Mouse (Mus musculus) erythroblast, adult 5-6 weeks (primary cell): ENCODE data around the gene Epb41l4b. TPM values are rescaled to one million over a fixed set of nuclear protein-coding genes. Genes with fewer than 3 reads are reported as not detected.

Experiments
- ATAC-seq: replicated peaks from 2 replicates; pipeline ENCODE4 v1.8.0; 2016; ENCODE audit warnings: moderate number of reproducible peaks, mild to moderate bottlenecking, moderate TSS enrichment, inconsistent platforms; ENCODE audit not compliant: poor library complexity, low FRiP score, severe bottlenecking
- total RNA-seq, 2 experiments: library from RNA; stranded (forward) in 1 of 2; stranded (reverse) in 1 of 2; fragments of 150-400 nt in 1 of 2; fragments of 200-764, 138-1000 nt in 1 of 2; gene quantifications; 2 replicates each; pipeline versions ENCODE4 v1.2.3 to v1.2.4; 2015 to 2017; ENCODE audit warnings: low replicate concordance in 2 of 2

Gene Epb41l4b
- 0.63 TPM in 1 of 2 replicates, not detected in the other for total RNA-seq (2015; ENCODE audit: low replicate concordance)
- total RNA-seq (2017; ENCODE audit: low replicate concordance), result 3.9 TPM in 1 of 2 replicates, not detected in the other

DNA sequence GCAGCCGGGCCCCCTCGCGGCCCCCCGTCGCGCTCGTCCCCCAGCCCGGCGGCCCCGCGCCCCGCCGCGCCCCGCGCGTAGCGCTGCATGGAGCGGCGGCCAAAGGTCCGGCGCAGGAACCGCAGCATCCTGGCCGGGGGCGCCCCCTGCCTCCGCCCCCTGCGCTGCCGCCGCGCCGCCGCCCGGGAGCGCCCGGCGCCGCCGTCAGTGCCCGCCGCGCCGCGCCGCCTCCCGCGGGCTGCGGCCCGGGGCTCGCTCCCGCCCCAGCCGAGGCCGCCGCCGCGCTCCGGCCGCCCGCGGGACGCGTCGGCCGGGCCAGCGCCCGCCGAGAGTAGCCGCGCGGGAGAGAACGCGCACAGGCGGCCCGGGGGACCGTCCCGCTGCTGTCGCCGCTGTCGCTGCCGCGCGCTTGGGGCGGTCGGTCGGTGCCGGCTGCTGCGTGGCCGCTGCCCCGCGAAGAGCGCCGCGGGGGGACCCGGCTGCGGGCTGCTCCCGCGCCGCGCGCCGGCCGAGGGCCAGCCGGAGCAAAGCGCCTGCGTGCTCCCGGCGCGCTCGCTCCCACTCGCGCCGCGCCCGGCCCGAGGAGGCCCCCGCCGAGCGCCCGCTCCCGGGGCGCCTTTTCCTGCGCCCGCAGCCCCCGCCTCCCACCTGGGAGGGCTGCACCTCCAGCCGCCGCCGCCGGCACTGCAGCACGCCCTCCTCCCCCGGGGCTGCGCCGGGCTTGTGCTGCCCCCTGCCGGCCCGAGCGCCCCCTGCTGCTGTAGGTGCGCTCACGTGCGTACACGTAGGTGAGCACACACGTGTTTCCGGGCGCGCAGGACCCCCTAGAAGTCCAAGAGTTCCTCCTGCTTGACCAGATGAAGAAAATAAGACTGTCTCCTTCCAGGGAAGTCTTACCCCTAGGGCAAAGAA lies at the start of gene Epb41l4b:
Gene Epb41l4b, minus strand, starts transcription at position 412 of the 912 bp plus-strand sequence.
- ATAC-seq, result no peak

- ATAC-seq, result no peak
These were observed 48.5 kb upstream of the Epb41l4b start for GRCm38 (mm10) chr4:57191543-57192283.

GRCm38 (mm10) chr4:57189881-57190280 lies 46.6 kb upstream of the Epb41l4b start:
- no peak for ATAC-seq

DNA sequence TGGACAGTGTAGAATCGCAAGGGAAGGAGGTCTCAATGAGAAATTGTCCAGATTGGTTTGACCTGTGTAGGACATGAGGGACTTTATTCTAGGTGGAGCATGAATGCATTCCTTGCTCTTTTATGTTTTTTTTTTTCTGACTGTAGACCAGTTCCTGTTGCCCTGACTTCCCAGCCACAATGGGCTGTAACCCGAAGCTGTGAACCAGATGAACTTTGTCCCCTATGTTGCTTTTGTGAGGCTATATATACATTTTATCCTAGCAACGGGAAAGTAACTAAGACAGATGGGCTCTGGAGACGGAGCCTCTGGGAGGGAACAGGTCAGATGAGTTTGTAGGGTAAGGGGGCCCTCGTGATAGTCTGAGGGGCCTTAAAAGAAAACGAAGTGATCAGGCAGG lies 42.8 kb upstream of the Epb41l4b start:
- no peak for ATAC-seq

DNA sequence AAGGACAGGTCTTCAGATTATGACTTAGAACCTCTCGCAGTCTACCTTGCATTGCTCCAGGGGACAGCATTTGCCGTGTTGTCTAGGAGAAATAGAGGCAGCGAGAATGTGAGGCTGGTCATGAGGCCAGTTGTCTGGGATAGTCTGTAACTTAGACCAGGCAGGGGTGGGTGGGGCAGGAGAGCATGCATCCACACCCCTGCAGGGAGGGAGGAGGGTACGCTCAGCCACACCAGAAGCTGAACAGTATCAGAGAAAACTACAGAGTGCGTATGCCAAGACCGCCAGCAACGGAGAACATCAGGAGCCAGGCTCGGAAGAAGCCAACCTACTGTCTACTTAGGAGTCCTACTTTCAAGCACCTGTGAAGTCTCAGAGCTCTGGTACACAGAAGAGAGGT lies 42.2 kb upstream of the Epb41l4b start:
- ATAC-seq, result no peak

GRCm38 (mm10) chr4:57183493-57183892 lies 40.3 kb upstream of the Epb41l4b start:
- ATAC-seq, result no peak

DNA sequence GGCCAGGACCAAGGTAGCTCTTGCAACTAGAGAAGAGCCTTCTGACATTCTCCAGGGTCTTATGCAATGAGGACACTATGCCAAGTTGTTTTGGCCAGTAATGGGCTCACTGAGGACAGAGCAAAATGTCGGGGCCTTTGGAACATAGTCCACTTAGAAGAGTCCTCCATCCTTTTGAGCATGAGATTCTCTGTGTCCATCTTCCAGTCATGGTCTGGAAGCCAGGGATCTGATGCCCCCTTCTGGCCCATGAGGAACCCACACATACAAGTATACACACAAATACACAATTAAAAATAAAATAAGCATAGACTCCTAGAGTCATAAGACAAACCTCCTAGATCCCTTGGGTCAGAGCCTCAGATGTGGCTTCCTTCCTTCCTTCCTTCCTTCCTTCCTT lies 38.3 kb upstream of the Epb41l4b start:
- no peak for ATAC-seq

DNA sequence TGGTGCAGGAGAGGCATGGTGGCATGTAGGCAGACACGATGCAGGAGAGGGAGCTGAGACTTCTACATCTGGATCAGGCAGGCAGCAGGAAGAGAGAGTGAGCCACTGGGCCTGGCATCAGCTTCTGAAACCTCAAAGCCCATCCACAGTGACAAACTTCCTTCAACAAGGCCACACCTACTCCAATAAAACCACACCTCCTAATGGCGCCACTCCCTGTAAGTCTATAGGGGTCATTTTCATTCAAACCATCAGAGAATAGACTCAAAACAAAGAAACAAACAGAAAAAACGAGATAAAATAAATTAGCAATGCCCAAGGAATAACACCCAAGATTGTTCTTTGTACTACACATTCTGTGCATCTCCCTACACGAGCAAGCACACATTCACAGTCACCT lies 35.6 kb upstream of the Epb41l4b start:
- ATAC-seq, result no peak

GRCm38 (mm10) chr4:57175329-57175728 lies 32.1 kb upstream of the Epb41l4b start:
- ATAC-seq, result no peak

DNA sequence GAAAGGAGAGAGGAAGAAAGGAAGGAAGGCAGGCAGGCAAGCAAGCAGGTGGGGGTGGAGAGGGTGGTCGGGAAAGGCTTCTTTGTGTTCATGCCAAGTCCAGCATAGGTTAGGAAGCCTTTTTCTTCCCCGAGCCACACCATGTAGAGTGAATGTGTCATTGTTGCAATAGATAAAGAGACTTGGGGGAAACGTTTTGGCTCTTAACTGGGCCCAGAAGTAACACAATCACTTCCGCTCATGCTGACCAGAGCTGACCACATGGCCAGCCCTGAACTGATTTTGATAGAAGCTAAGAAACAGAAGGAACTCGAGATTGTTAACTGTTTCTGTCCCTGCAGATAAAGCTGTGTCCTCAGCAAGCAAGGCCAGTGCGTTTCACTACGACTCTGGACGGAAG lies 29.6 kb upstream of the Epb41l4b start:
- ATAC-seq, result no peak

DNA sequence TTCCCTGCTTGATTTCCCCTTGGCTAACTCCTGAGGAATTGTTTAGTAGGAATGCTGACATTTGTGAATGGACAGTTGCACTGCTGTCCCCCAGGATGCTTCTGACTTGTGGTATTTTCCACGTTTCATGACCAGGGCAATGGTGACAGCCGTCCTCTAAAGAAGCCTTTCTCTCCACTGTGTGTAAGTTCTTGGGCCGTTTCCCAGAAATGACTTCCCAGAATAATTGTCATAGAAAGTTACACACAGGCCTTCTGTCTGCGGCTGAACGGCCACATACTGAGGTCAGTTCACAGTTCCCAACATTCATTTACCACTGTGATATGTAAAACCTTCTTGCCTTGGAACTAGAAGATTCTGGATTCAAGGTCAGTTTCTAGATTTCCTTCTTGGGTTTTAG lies 28.6 kb upstream of the Epb41l4b start:
- no peak for ATAC-seq

DNA sequence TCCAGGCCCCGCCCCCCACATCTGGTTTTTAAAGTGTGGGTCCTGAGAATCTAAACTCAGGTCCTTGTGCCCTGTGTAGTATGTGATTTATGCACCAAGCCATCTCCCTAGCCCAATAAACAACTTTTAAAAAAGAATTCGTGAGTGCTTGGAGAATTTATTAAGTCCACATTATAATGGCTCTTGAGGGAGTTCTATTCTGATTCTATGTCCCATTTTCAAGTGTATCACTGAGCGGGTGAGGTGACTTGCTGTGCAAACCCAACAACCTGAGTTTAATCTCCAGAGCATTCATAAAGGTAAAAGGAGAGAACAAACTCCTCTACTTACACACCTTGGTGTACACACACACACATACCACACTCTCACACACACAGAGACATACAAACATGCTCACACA lies 25.4 kb upstream of the Epb41l4b start:
- ATAC-seq, result no peak

DNA sequence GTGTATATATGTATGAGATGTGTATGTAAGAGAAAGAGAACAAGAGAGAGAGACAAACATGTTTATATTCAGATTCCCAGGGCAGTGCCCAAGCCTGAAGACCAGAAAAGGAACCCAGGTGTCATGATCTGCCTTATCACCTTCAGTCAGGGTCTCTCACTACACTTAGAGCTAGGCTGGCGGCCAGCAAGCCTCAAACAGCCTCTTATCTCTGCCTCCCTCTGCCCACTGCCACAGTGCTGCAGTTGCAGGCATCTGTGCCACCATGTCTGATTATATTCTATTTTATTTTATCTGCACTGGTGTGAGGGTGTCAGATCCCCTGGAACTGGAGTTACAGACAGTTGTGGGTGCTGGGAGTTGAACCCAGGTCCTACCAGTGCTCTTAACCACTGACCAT lies 25.0 kb upstream of the Epb41l4b start:
- ATAC-seq, result no peak

- ATAC-seq, result no peak
These were observed 24.0 kb upstream of the Epb41l4b start for GRCm38 (mm10) chr4:57166922-57167870.

DNA sequence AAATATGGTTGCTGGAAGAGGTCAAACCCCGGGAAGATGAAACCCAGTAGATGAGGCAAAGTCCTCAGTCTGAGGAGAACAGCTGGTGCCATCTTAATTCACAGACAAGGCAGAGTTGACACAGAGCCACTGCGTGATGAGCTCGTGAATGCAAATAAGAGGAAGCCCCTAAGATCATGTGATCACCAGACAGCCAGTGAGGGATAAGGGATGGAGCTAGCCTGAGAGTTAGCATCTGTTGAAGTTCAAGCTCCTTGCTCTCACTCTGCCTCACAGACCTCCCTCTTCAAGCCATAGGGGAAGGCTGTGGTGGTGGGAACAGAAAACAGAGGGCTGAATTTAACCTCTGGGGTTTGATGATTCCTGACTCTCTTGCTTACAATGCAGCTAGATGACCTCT lies 22.4 kb upstream of the Epb41l4b start:
- ATAC-seq, result no peak

- ATAC-seq, result no peak
These were observed 21.5 kb upstream of the Epb41l4b start for GRCm38 (mm10) chr4:57164578-57165210.

GRCm38 (mm10) chr4:57162789-57163722 lies 19.8 kb upstream of the Epb41l4b start:
- no peak for ATAC-seq

GRCm38 (mm10) chr4:57160571-57160970 lies 17.3 kb upstream of the Epb41l4b start:
- no peak for ATAC-seq
